Mouse (Mus musculus) heart, postnatal 0 days (tissue): ENCODE results near the gene Adamtsl2.

Experiments
- CTCF ChIP-seq: IDR thresholded peaks from 2 replicates; pipeline ENCODE4 v1.5.1; 2016; ENCODE audit warnings: antibody characterized with exemption, control low read depth, low read depth
- EP300 ChIP-seq: IDR thresholded peaks from 2 replicates; pipeline ENCODE4 v1.6.1; 2016; ENCODE audit warnings: antibody characterized with exemption, low read depth

- no peak for TF ChIP-seq CTCF
- TF ChIP-seq EP300: no peak
Measured at GRCm38 (mm10) chr2:27154466-27155185, 75.4 kb downstream of the Adamtsl2 start.
